Mouse (Mus musculus): ENCODE data around the gene D10Jhu81e. TPM values are rescaled to one million over a fixed set of nuclear protein-coding genes. Genes with fewer than 3 reads are reported as not detected.

Gene D10Jhu81e
- polyA plus RNA-seq, 1 experiment from 2014 or later: 55.9 TPM

DNA sequence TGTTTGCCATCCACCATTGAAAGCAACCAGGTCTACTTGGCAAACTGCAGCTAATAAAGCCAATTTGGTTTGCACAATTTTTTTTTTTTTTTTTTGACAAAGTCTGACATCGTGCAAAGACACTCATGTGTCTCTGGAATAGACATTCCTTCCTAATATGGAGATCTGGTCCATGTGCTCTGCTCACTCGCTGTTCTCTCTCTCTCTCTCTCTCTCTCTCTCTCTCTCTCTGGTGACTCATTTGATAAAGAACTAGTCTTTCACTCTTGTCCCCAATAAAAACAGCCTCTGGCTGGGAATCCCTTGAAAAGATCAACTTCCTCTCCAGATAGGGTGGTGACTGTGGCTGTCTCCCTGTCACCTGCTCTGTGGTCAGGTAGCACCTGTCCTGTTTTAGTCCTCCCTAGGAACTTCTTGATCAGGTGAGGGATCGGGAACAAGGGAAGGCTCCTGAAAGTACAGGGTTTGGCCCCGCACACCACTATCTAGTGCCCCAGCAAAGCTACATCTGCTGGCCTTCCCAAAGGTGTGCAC lies 21.6 kb downstream of the D10Jhu81e start:
- Histone ChIP-seq H3K4me1 (replicated peaks; ENCODE audit: insufficient read depth, low read length) (no peaks in the 10 kb centered on the region), H3K36me3 (ENCODE audit: insufficient read depth, low read length) (no peaks in the 10 kb centered on the region), H3K27me3 (ENCODE audit: insufficient read depth, low read length) (no peaks in the 10 kb centered on the region), H3K4me3 (replicated peaks; ENCODE audit: low read depth, low read length) (no peak overlapping the region), H3K4me2 (ENCODE audit: low read length) (no peak overlapping the region), H3K9ac (ENCODE audit: low read depth, low read length) (no peak overlapping the region), H3K9me3 (replicated peaks; ENCODE audit: low read length) (no peaks in the 10 kb centered on the region), H3K27ac (no peak overlapping the region)
- TF ChIP-seq CTCF (IDR thresholded peaks at IDR 0.05; ENCODE audit: low read depth): no peak
- ATAC-seq (replicated peaks; ENCODE audit: low FRiP score, low read depth) (no peak), DNase-seq (ENCODE audit: low spot score) (no peak)
- 68% methylated on average over 4 of the region's 4 CpGs for WGBS

DNA sequence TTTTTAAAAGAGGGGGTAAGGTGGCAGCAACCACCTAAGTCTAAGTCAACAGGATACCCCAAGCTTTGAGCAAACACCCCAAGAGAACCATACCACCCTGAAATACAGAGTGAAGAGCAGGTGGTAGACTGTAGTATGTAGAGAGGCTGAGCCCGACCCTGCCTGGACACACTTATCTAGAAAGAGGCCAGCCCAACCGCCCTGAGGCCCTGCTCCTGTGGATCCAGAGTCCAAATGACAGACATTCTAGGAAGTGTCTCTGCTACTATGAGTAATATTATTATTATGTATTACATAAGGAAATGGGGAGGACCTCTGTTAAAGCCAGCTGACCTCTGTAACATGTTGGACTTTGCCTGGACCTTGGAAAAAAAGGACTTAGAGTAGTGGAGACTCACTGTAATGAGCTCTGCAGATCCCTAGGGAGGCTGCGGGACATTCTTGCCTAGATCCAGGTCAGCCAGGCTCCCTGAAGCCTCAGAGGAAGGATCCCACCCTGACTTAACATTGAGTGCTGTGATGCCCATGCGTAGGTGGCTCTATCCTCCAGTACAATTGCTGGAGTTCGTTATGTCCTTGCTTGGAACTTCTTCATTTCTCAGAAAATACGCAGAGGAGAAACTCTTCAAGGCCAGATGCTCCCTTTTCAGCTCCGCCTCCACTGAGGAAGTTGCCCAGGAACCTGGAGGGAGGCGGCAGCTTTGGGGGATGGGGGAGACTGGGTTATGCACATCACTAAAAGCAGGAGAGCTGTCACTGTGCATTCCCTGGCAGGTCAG lies 25.7 kb downstream of the D10Jhu81e start:
- Histone ChIP-seq H3K9me3 (replicated peaks; ENCODE audit: low read length) (no peaks in the 10 kb centered on the region), H3K4me1 (replicated peaks; ENCODE audit: insufficient read depth, low read length) (peaks cover 8% of the 10 kb centered on the region; the same call in 1 of the 2 replicates), H3K27me3 (ENCODE audit: insufficient read depth, low read length) (no peaks in the 10 kb centered on the region), H3K9ac (ENCODE audit: low read depth, low read length) (no peak overlapping the region), H3K36me3 (ENCODE audit: insufficient read depth, low read length) (no peaks in the 10 kb centered on the region), H3K4me2 (ENCODE audit: low read length) (no peak overlapping the region), H3K27ac (peak overlapping the region; percentile 21; the same call in 1 of the 2 replicates), H3K4me3 (replicated peaks; ENCODE audit: low read depth, low read length) (no peak overlapping the region)
- WGBS: 57% methylated on average over 8 of the region's 8 CpGs
- ATAC-seq (replicated peaks; ENCODE audit: low FRiP score, low read depth): peak; percentile 67; the same call in 1 of the 2 replicates
- TF ChIP-seq CTCF (IDR thresholded peaks at IDR 0.05; ENCODE audit: low read depth): no peak
- DNase-seq (ENCODE audit: low spot score): peak; percentile 43

DNA sequence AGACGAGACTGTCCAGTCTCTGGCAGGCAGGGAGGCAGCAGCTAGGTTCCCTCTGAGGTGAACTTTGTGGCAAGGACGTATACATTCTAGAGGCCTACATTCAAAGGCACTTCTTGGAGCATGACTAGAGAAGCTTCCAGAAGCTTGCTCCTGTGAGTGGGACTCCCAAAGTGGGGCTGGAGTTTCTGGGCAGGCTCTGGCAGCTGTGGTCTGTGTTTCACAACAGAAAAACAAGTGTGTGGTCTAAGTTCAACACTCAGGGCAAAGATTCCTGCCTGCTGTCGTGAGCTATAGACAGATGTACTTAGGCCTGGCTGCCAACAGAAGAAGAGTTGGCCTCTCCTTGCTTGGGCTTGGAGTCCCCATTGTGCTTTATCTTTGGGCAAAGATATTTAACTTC lies 28.7 kb downstream of the D10Jhu81e start:
- Histone ChIP-seq H3K27ac (no peak overlapping the region), H3K36me3 (ENCODE audit: insufficient read depth, low read length) (no peaks in the 10 kb centered on the region), H3K9ac (ENCODE audit: low read depth, low read length) (no peak overlapping the region), H3K4me2 (ENCODE audit: low read length) (no peak overlapping the region), H3K4me1 (replicated peaks; ENCODE audit: insufficient read depth, low read length) (peaks cover 8% of the 10 kb centered on the region; the same call in 1 of the 2 replicates), H3K9me3 (replicated peaks; ENCODE audit: low read length) (no peaks in the 10 kb centered on the region), H3K4me3 (replicated peaks; ENCODE audit: low read depth, low read length) (no peak overlapping the region), H3K27me3 (ENCODE audit: insufficient read depth, low read length) (no peaks in the 10 kb centered on the region)
- 85% methylated on average over 3 of the region's 3 CpGs for WGBS
- no peak for TF ChIP-seq CTCF (IDR thresholded peaks at IDR 0.05; ENCODE audit: low read depth)
- ATAC-seq (replicated peaks; ENCODE audit: low FRiP score, low read depth) (no peak), DNase-seq (ENCODE audit: low spot score) (no peak)

GRCm38 (mm10) chr10:78140251-78140600 lies 29.4 kb downstream of the D10Jhu81e start:
- H3K4me3 ChIP-seq (replicated peaks; ENCODE audit: low read depth, low read length): no peak overlapping the region
- H3K36me3 ChIP-seq (ENCODE audit: insufficient read depth, low read length): no peaks in the 10 kb centered on the region
- ATAC-seq (replicated peaks; ENCODE audit: low FRiP score, low read depth) (no peak), DNase-seq (ENCODE audit: low spot score) (no peak)
- no peak overlapping the region for H3K9ac ChIP-seq (ENCODE audit: low read depth, low read length)
- H3K4me2 ChIP-seq (ENCODE audit: low read length): no peak overlapping the region
- H3K27me3 ChIP-seq (ENCODE audit: insufficient read depth, low read length): no peaks in the 10 kb centered on the region
- WGBS: 93% methylated on average over 1 of the region's 1 CpGs
- no peak for TF ChIP-seq CTCF (IDR thresholded peaks at IDR 0.05; ENCODE audit: low read depth)
- peak overlapping the region; percentile 81 for H3K27ac ChIP-seq
- no peaks in the 10 kb centered on the region for H3K9me3 ChIP-seq (replicated peaks; ENCODE audit: low read length)
- peaks cover 12% of the 10 kb centered on the region for H3K4me1 ChIP-seq (replicated peaks; ENCODE audit: insufficient read depth, low read length)

- TF ChIP-seq CTCF (IDR thresholded peaks at IDR 0.05; ENCODE audit: low read depth): no peak
- Histone ChIP-seq H3K27me3 (ENCODE audit: insufficient read depth, low read length) (no peaks in the 10 kb centered on the region), H3K4me2 (ENCODE audit: low read length) (no peak overlapping the region), H3K4me3 (replicated peaks; ENCODE audit: low read depth, low read length) (no peak overlapping the region), H3K27ac (peak overlapping the region; percentile 81), H3K4me1 (replicated peaks; ENCODE audit: insufficient read depth, low read length) (peaks cover 17% of the 10 kb centered on the region), H3K9ac (ENCODE audit: low read depth, low read length) (no peak overlapping the region), H3K9me3 (replicated peaks; ENCODE audit: low read length) (no peaks in the 10 kb centered on the region), H3K36me3 (ENCODE audit: insufficient read depth, low read length) (no peaks in the 10 kb centered on the region)
- ATAC-seq (replicated peaks; ENCODE audit: low FRiP score, low read depth) (no peak), DNase-seq (ENCODE audit: low spot score) (peak; percentile 58)
- 42% methylated on average over 11 of the region's 11 CpGs for WGBS
Observed at GRCm38 (mm10) chr10:78139572-78140250, 29.9 kb downstream of the D10Jhu81e start.

GRCm38 (mm10) chr10:78138812-78139523 lies 30.6 kb downstream of the D10Jhu81e start:
- ATAC-seq (replicated peaks; ENCODE audit: low FRiP score, low read depth) (peak; percentile 70; the same call in 1 of the 2 replicates), DNase-seq (ENCODE audit: low spot score) (peak; percentile 85)
- no peak overlapping the region for H3K9ac ChIP-seq (ENCODE audit: low read depth, low read length)
- WGBS: 33% methylated on average over 14 of the region's 14 CpGs
- no peaks in the 10 kb centered on the region for H3K36me3 ChIP-seq (ENCODE audit: insufficient read depth, low read length)
- no peak overlapping the region for H3K4me3 ChIP-seq (replicated peaks; ENCODE audit: low read depth, low read length)
- no peaks in the 10 kb centered on the region for H3K27me3 ChIP-seq (ENCODE audit: insufficient read depth, low read length)
- no peaks in the 10 kb centered on the region for H3K9me3 ChIP-seq (replicated peaks; ENCODE audit: low read length)
- H3K4me2 ChIP-seq (ENCODE audit: low read length): no peak overlapping the region
- peak overlapping the region; percentile 81 for H3K27ac ChIP-seq
- H3K4me1 ChIP-seq (replicated peaks; ENCODE audit: insufficient read depth, low read length): peaks cover 21% of the 10 kb centered on the region
- TF ChIP-seq CTCF (IDR thresholded peaks at IDR 0.05; ENCODE audit: low read depth): no peak

Measured in kidney, postnatal 0 days (tissue).